Mouse (Mus musculus) heart, postnatal 4 days (tissue): ENCODE data around the gene Gstz1. TPM values are rescaled to one million over a fixed set of nuclear protein-coding genes. Genes with fewer than 3 reads are reported as not detected.
A peak's percentile ranks its signal among the peaks of the same experiment; 100 is the strongest.
"Not testable (repeated sequence)": the region's sequence is repeated elsewhere in the genome, so short reads cannot be mapped to it uniquely, and the experiment has no call there.

Source experiments
- DNase-seq: peaks from one replicate; pipeline ENCODE4 v3.0.0; 2021
- total RNA-seq, 2 experiments: library from RNA; stranded (reverse); gene quantifications; 2 replicates each; pipeline ENCODE4 v1.2.3; 2021

Gstz1 gene
- total RNA-seq, 2 experiments from 2014 or later = 51.8 to 53.9 TPM

DNA sequence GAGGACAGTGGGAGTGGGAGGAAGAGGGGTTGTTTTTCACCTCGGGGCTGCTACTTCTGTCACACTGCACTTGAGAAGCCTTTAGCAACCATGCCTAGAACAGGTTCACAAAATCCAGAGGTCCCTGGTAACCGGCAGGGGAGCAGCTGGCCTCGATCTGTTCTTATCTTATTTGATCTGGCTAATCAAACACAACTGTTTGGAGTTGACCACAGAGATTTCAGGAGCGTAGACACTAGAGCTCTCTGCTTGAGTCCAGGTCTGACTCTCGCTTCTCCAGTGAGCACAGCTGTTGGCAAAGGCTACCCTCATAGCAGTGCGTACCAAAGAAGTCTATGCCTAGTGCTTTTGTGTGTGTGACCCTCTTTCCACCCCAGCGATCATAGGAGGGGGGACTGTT, 11.1 kb downstream of the Gstz1 start:
- DNase-seq = no peak

DNA sequence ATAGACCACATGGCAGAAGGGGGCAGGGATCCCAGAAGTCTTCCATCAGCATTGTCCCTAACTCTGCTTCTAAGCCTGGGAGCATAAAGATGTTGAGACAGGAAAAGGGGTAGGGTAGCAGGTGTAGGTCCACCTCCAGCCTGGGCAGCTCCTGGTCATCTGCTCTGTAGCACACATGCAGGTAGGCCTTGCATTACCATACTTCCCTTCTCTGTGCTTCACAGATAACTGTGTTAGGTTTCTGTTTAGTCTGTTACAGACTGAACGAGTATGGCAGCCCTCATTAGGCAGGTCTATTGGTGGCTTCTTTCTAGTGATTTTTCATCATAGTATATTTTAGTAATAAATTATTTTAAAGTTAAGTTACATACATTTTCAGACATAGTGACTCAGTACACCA, 13.3 kb downstream of the Gstz1 start:
- DNase-seq = no peak

DNA sequence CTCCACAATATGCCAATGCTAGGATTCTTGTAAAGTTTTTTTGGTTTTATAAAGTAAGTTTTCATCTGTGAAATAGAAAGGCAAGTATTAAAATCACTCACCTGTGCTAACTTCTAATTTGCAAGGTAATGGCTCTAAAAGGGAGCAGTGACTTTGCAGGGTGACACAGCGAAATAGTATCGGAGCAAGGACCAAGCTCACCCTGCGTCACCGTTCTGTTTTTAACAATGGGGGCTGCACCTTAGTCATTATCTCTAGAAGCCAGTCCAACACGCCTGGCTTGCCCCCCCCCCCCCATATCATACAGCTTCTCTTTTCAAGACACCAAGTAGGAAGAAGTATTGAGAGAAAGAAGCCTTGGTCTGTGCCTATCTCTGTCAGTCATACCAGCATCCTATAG, 13.8 kb downstream of the Gstz1 start:
- DNase-seq = no peak

DNA sequence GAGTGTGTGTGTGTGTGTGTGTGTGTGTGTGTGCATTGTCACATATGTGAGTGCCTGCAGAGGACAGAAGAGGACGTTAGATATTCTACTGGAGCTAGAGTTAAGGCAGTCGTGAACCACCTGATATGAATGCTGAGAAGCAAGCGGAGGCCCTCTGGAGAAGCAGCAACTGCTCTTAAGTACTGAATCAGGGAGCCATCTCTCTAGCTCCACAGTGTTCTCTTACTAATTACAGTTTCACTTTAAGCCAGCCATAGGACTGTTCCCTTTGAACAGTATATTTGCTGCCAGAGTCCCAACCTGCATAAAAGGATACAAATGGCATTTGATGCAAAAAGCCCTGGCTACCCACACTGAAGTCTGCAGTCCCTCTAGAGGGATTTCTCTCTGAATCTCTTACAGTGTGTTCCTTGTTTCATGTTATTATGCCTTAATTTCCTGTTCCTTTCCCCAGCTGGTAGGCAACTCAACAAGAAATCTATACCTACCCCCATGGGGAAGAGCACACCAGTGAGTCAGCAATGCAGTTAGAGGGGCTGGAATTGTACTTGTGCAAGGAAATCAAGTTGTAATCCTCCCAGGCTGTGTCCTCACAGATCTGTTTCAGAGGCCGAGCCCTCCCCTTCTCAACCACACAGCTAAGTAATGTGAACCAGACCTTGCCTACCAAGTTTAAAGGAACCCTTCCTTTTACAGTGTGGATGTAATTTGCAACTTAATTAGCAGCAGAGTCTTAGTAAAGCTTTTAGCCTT, 28.4 kb downstream of the Gstz1 start:
- DNase-seq = no peak

DNA sequence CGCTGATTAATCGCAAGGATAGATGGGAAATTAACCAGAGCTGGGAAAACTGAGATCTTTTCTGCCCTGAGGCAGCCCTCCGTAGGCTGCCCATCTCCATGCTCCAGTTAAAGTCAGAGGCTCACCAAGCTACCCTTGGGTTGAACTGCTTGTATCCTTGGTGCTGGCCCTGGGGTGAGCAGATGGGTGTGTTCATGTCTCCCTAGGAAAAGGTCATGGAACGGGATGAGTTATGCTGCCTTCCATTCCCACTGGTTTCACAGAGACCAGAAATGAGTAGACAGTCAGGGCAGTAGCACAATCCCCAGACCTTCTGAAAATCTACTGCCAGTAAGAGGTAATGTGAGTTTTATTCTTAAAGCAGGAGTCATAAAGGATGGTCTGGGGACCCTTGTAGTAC, 30.7 kb downstream of the Gstz1 start:
- DNase-seq = no peak

DNA sequence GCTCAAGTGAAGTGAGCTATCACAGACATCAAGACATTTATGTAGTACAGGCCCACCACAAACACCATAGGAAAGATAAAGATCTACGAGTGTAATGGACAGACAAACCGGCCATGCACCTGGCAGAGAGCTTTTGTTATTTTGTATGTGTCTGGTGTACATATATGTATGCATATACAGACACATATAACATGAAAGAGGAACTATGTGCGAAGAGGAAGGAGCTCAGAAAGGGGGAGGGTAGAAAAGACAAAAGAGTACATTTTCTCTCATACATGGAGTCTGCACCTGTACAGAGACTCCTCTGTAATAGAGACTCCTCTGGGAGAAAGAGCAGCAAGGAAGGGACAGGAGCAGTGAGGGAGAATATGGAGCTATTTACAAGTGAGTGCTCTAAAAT, 46.0 kb downstream of the Gstz1 start:
- DNase-seq = no peak

DNA sequence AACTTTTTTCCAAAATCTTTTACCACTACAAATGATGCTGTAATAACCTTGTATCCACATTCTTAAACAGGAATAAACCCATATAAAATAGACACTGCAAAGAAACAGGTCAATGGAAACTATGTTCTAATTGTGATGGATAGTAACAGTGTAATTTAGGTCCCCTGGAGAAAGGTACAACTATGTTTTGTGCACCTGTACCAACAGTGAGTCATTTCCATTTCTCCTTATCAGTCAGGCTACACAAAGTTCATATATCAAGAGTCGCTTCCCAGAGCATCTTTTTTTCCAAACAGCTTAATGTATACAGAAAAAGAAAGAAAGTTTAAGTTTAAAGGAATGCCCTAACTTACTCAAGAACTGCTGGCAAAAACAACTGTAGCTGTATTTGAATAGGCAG, 48.1 kb downstream of the Gstz1 start:
- DNase-seq = no peak

DNA sequence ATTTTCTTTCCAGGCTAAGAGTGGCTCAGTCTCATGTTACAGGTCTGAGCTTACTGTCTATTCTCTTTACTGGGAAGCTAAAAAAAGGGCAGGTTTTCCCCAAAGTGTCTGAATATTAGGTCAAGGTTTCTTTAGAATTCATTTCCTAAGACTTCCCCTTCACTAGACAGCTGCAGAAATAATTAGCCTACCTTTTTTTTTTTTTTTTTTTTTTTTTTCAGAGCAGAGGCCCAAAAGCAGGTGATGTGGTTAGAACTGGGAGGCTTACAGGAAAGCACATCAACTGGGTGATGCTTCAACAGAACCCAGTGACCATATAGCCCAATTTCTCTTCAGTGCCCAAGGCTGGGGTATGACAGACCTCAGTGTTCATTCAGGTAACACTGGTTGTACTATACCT, 49.3 kb downstream of the Gstz1 start:
- DNase-seq = no peak

DNA sequence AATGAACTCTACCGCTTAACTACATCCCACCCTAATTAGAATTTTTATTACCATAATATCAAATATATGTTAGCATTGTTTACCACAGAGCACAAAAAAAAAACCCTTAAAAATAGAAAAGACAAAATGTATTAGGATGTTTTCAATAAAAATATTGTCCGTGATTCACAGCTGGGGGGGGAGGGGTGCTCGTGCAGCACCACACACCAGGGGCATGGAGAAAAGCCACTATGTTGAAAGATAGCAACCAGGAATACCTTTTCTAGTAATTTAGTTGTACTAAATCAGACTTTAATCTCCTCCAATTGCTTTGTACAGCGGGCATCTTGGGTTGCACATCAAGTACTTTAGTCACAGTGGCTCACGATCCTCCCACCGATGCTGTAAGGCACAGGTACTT, 51.8 kb downstream of the Gstz1 start:
- DNase-seq = no peak

DNA sequence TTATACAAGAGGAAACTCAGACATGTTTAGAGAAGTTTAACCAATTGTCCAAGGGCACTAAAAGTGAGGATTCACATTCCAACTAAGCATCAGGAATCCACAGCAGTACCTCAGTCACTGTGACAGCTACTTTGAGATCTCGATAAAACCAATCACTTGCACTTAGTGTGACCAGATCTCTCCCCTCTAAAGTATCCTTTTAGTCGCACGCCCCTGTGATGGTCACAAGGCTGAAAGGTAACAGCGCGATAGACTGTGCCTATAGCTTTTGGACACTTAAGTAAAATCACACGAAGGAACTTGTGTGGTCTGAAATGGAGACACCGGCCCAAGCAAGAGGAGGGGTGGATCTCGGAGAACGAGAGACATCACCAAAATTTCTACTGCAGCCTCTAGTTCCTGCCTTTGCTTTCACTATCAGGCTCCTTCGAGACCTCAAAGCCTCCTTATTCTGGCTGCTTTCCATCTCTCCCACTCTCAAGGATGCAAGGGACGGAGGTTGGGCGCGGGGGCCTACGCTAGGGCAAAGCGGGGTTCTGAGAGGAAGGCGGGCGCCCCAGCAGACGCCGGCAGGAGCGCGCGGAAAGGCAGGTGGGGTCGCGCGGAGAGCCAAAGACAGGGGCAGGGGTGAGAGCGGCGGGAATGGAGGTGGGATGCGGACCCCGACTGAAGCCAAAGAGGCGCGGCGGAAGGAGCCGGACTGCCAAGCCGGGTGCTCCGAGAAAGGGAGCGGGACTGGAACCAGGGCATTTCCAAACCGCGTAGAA, 52.4 kb downstream of the Gstz1 start, which contains the start of gene Samd15:
Gene Samd15 (plus strand): TSS at position 518 of the 767 bp plus-strand sequence.
- DNase-seq = peak; percentile 48

DNA sequence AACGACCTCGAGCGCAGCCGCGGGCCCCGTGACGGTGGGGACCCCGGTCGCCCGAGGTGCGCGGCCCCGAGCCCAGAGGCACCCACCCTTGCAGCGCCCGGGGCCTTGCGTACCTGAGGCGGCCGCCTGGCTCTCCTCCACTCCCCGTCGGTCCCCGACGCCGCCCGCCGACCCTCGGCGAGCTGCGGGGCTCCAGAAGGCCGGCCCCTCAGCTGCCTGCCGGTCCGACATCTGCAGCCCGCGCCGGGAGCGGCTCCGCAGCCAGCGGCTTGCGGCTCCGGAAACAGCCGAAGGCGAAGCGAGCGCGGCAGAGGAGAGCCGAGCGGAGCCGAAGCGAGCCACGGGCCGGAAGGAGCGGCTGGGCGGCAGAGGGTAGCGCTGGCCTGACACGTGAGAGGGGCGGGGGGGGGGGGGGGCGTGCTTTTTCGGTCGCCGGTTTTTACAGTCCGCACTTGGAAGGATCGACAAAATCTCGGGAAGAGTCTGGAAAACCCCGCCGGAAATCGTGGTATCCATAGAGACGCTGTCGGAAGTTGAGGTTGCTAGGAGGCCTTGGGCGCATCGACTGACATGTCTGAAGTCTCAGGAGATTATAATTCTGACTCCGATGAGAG, 53.1 kb downstream of the Gstz1 start, which contains the start of gene Tmed8:
Gene Tmed8 (minus strand): TSS at position 482 of the 614 bp plus-strand sequence.
- peak; percentile 80 for DNase-seq

DNA sequence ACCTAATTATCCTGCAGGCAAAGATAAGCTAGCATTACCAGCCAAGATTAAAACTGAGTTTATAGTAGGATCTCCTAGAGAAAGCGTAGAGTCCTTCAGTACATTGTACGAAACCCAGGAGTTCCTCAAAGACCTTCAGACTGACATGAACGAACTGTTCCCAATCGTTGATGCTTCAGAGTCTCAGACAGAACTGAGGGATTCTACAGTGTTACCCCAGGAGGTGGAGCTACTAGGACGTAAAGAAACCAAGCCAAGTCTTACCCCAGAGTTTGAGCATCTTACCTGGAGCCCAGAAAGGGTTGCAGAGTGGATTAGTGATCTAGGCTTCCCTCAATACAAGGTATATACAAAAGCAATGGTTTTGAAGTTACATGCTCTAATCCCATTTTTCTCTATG, 54.7 kb downstream of the Gstz1 start:
- no peak for DNase-seq

DNA sequence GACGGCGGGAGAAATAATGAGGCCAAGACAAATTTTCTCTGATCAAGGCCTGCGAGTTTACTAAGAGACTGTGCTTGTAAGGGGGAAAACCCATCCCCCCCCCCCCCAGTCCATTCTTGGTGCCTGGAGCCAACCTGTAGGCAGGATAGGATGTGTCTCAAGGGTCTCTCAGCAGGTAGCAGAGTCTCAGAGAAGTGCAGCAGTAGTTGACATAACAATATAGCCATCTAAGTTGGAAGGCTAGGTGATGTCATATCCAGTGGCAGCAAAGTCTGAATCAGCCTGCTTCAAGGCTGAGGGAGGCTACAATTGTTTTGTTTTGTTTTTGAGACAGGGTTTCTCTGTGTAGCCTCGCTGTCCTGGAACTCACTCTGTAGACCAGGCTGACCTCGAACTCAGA, 58.8 kb downstream of the Gstz1 start:
- not testable (repeated sequence) for DNase-seq

DNA sequence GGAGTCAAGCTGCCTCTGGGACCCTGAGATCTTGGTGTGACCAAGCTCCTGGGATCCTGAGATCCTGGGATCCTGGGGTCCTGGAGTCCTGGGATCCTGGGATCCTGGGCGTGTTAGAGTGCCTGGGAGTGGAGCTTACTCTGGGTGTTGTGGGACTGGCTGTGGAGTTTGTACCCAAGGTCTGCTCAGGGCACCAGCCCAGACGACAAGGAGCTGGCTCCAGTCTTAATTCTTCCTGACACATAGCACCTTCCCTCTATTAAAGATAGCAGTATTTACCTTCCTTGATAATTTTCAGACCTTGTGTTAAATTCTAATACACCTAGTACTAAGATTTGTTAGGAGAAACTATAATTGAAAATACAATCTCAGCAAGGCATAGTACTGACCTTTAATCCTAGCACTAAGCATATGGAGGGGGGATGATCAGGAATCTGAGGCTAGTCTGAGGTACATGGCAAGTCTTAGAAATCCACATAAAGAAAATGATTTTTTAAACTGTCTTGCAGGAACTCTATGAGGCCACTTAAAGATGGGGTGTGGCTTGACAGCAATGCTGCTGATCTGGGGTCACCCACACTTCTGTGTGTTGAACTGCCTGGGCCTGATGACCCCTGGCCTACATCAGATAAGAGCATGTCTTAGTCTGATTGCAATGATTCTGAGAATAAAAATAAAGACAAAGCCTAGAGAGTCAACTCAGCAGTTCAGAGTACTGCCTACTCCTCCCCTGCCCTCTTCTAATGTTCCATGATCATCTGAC, 66.1 kb downstream of the Gstz1 start:
- no peak for DNase-seq

Other genes with a start within 250 kb of the Gstz1 start
- gene Cipc, start 200.1 kb upstream of the Gstz1 start, total RNA-seq = 10 to 100 TPM; 34.1 to 39.3 TPM
- not detected for gene Zdhhc22, start 156.7 kb upstream of the Gstz1 start, total RNA-seq
- gene Tmem63c, start 125.8 kb upstream of the Gstz1 start, total RNA-seq = under 1 TPM; 0.18 to 0.50 TPM
- gene Ngb, start 44.6 kb upstream of the Gstz1 start, total RNA-seq = not detected
- 10 to 100 TPM; 10.7 to 11.9 TPM for gene Pomt2, start 803 bp downstream of the Gstz1 start, total RNA-seq
- gene Samd15, start 52.6 kb downstream of the Gstz1 start, total RNA-seq = under 1 TPM; 0.17 to 0.45 TPM
- 1 to 10 TPM; 6.7 TPM for gene Tmed8, start 53.3 kb downstream of the Gstz1 start, total RNA-seq
- under 1 TPM in 1 of 2 experiments, not detected in 1; 0.26 TPM for gene Noxred1, start 91.6 kb downstream of the Gstz1 start, total RNA-seq
- 10 to 100 TPM; 28.1 to 28.4 TPM for gene Vipas39, start 119.1 kb downstream of the Gstz1 start, total RNA-seq
- gene Ahsa1, start 119.3 kb downstream of the Gstz1 start, total RNA-seq = 100 to 1,000 TPM in 1 of 2 experiments, 10 to 100 TPM in 1; 99.4 to 101 TPM
- gene Ism2, start 152.5 kb downstream of the Gstz1 start, total RNA-seq = 1 to 10 TPM in 1 of 2 experiments, under 1 TPM in 1; 0.52 to 1.0 TPM
- 10 to 100 TPM; 65.1 to 68.9 TPM for gene Sptlc2, start 241.2 kb downstream of the Gstz1 start, total RNA-seq